Mouse (Mus musculus): Measurements from ENCODE around the gene Tmem219. TPM values are rescaled to one million over a fixed set of nuclear protein-coding genes. Genes with fewer than 3 reads are reported as not detected.
A peak's percentile ranks its signal among the peaks of the same experiment; 100 is the strongest.

Tmem219 gene
- polyA plus RNA-seq, 1 experiment = 90.8 TPM

DNA sequence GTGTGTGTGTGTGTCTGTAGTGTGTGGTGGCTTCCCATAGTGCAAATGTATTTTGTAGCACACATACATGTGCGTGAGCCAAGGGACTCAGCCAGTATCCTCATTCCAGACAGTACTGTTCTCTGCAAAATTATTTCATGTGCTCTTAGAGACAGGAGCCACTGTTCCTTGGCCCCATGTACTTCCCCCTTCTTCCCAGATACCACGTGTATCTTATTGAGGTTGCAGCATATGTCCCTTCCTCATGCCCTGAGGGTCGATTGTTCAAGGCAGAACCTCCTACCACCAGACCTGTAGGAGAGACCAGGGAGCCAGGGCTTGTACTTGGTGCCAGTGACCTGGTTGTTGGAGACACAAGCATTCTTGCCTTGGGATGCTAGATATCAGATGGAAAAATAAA lies 32.4 kb upstream of the Tmem219 start:
- no peaks in the 10 kb centered on the region for H3K4me1 ChIP-seq (ENCODE audit: control insufficient read depth, insufficient read depth, low read length)
- no peaks in the 10 kb centered on the region for H3K27me3 ChIP-seq (replicated peaks; ENCODE audit: control insufficient read depth, insufficient read depth, low read length)
- TF ChIP-seq CTCF (conservative IDR thresholded peaks at IDR 0.05; ENCODE audit: insufficient read depth, insufficient read length, low read depth, low read length) = no peak
- 61% methylated on average over 3 of the region's 3 CpGs for WGBS
- DNase-seq = no peak
- H3K27ac ChIP-seq (ENCODE audit: insufficient read depth, low read depth, low read length) = no peak overlapping the region
- H3K36me3 ChIP-seq (ENCODE audit: control insufficient read depth, insufficient read depth, low read length) = no peaks in the 10 kb centered on the region
- no peak overlapping the region for H3K4me3 ChIP-seq (ENCODE audit: insufficient read depth, low read depth, low read length)

- no peak overlapping the region for H3K27ac ChIP-seq (ENCODE audit: insufficient read depth, low read depth, low read length)
- WGBS = 3% methylated on average over 8 of the region's 8 CpGs
- no peaks in the 10 kb centered on the region for H3K27me3 ChIP-seq (replicated peaks; ENCODE audit: control insufficient read depth, insufficient read depth, low read length)
Measured at GRCm38 (mm10) chr7:126952646-126953045, 29.9 kb upstream of the Tmem219 start.

GRCm38 (mm10) chr7:126951741-126952140 lies 29.0 kb upstream of the Tmem219 start:
- Histone ChIP-seq H3K4me3 (ENCODE audit: insufficient read depth, low read depth, low read length) (no peak overlapping the region), H3K27me3 (replicated peaks; ENCODE audit: control insufficient read depth, insufficient read depth, low read length) (no peaks in the 10 kb centered on the region), H3K4me1 (ENCODE audit: control insufficient read depth, insufficient read depth, low read length) (peaks cover 3% of the 10 kb centered on the region; the same call in 1 of the 2 replicates), H3K27ac (ENCODE audit: insufficient read depth, low read depth, low read length) (no peak overlapping the region), H3K36me3 (ENCODE audit: control insufficient read depth, insufficient read depth, low read length) (no peaks in the 10 kb centered on the region)
- no peak for TF ChIP-seq POLR2A (IDR thresholded peaks at IDR 0.05; ENCODE audit: low read depth, low read length)
- TF ChIP-seq CTCF (conservative IDR thresholded peaks at IDR 0.05; ENCODE audit: insufficient read depth, insufficient read length, low read depth, low read length) = no peak
- no peak for DNase-seq
- 31% methylated on average over 4 of the region's 4 CpGs for WGBS

More at GRCm38 (mm10) chr7:126952646-126953045, 29.9 kb upstream of the Tmem219 start:
- no peak for TF ChIP-seq CTCF (conservative IDR thresholded peaks at IDR 0.05; ENCODE audit: insufficient read depth, insufficient read length, low read depth, low read length)
- no peak for TF ChIP-seq POLR2A (IDR thresholded peaks at IDR 0.05; ENCODE audit: low read depth, low read length)
- Histone ChIP-seq H3K4me1 (ENCODE audit: control insufficient read depth, insufficient read depth, low read length) (peaks cover 3% of the 10 kb centered on the region; the same call in 1 of the 2 replicates), H3K4me3 (ENCODE audit: insufficient read depth, low read depth, low read length) (no peak overlapping the region), H3K36me3 (ENCODE audit: control insufficient read depth, insufficient read depth, low read length) (no peaks in the 10 kb centered on the region)
- DNase-seq = no peak

DNA sequence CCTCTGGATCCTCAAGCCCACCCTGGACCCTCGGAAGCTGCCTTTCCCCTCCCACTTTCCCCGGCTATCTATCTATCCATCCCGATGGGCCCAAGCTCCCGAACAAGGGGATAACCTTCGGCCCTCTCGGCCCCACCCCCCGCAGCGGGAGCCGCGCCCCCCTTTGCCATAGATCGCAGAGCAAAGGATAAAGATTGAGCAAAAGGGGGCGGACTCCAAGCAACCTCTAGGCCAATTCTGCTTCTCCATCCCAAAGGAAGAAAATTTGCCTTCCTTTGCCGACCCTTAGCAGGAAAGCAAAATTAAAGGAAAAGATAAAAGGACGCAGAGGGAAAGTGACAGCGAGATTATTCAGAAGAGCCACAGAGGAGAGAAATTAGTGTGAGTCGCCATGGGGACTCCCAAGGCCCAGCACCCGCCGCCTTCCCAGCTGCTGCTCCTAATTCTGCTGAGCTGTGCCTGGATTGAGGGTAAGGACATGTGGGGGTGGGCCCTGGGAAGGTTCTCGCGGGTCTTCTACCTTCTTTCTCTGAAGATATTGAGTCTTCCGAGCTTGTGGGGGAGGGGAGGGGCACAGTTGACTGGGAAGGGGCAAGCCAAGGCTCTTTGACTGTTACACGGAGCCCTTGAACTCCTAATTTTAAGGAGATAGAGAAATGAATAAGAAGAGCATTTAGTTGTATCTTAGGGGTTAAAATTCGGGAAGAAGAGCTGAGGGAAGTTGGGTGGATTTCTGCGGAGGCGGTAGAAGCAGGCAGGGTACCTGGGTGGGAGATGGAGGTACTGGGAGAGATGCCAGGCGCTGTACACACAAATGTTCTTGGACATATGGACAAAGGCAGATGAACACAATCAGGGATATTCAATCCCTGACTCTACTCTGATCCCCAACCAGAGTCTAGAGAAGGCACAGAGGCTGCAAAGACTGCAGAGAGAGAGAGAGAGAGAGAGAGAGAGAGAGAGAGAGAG lies 28.2 kb upstream of the Tmem219 start:
- H3K4me1 ChIP-seq (ENCODE audit: control insufficient read depth, insufficient read depth, low read length) = peaks cover 3% of the 10 kb centered on the region; the same call in 1 of the 2 replicates
- no peak overlapping the region for H3K4me3 ChIP-seq (ENCODE audit: insufficient read depth, low read depth, low read length)
- no peak overlapping the region for H3K27ac ChIP-seq (ENCODE audit: insufficient read depth, low read depth, low read length)
- no peaks in the 10 kb centered on the region for H3K36me3 ChIP-seq (ENCODE audit: control insufficient read depth, insufficient read depth, low read length)
- DNase-seq = no peak
- H3K27me3 ChIP-seq (replicated peaks; ENCODE audit: control insufficient read depth, insufficient read depth, low read length) = no peaks in the 10 kb centered on the region
- WGBS = 9% methylated on average over 26 of the region's 26 CpGs
- no peak for TF ChIP-seq CTCF (conservative IDR thresholded peaks at IDR 0.05; ENCODE audit: insufficient read depth, insufficient read length, low read depth, low read length)
- no peak for TF ChIP-seq POLR2A (IDR thresholded peaks at IDR 0.05; ENCODE audit: low read depth, low read length)

DNA sequence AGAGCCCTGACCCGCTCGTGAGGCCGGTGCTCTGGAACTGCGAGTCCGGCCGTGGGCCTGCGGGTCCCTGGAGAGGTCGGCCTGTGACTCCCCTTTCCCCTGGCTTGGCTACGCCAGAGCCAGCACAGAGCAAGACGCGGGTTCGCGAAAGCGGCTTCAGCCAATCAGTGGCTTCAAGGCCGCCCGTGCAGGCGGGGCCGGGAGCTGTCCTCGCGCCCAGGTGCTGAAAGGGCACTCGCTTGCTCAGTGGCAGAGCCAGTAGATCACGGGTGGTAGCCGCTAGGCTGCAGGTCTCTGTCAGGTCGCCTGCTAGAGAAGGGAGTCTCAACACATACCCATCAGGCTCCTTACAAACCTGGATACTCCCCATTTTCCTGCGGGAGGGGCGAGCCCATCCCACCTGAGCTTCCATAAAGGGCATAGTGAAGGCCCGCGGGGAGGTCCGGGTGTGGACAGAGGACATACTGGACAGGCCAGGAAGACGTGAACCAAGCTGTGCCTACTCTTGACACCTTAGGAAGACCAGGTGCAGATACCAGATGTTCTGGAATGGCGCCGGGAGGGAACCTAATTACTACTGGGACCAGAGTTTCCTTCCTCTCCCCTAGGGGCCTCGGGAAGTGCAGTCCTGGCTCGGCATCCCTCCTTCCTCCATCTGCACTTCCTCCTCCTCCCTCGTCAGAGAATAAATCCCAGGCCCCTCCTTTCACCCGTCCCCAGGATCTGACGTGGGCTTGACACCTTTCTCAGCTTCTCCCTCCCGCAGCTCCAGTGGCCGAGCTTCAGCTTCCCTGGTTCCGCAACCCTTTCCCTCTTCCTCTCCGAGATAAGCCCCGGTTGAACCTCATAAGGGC lies 27.3 kb upstream of the Tmem219 start, which contains the start of gene Sez6l2:
Sez6l2 (plus strand) TSS at position 771 of the 854 bp plus-strand sequence.
- Histone ChIP-seq H3K27me3 (replicated peaks; ENCODE audit: control insufficient read depth, insufficient read depth, low read length) (no peaks in the 10 kb centered on the region), H3K4me3 (ENCODE audit: insufficient read depth, low read depth, low read length) (peak within 1 kb of the TSS; percentile 41), H3K36me3 (ENCODE audit: control insufficient read depth, insufficient read depth, low read length) (no peaks in the 10 kb centered on the region), H3K4me1 (ENCODE audit: control insufficient read depth, insufficient read depth, low read length) (peaks cover 3% of the 10 kb centered on the region; the same call in 1 of the 2 replicates), H3K27ac (ENCODE audit: insufficient read depth, low read depth, low read length) (no peak within 1 kb of the TSS)
- TF ChIP-seq POLR2A (IDR thresholded peaks at IDR 0.05; ENCODE audit: low read depth, low read length) = no peak
- no peak for TF ChIP-seq CTCF (conservative IDR thresholded peaks at IDR 0.05; ENCODE audit: insufficient read depth, insufficient read length, low read depth, low read length)
- under 1% methylated on average over 42 of the region's 42 CpGs for WGBS
- DNase-seq = peak; percentile 89

DNA sequence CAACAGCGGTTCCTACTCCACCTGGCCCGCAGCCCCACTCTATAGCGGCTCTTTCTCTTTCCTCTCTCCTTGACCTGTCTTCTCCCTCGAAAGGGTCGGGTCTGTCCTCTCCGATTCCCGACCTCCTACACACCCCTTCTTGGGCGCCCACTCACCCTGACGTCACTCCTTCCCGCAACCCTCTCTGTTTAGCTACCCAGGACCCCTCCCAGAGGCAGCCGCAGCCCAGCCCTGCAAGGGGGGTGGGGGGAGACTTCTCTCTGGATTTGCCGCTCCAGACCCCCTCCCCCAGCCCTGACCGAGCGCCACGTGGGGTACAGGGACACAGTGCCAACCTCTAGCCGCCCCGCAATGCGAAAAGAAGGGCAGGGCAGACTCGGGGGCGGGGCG lies 26.7 kb upstream of the Tmem219 start, which contains the start of gene Asphd1:
Asphd1 (minus strand) TSS at position 180 of the 390 bp plus-strand sequence.
- H3K27me3 ChIP-seq (replicated peaks; ENCODE audit: control insufficient read depth, insufficient read depth, low read length) = no peaks in the 10 kb centered on the region
- peaks cover 3% of the 10 kb centered on the region; the same call in 1 of the 2 replicates for H3K4me1 ChIP-seq (ENCODE audit: control insufficient read depth, insufficient read depth, low read length)
- DNase-seq = no peak
- 2% methylated on average over 21 of the region's 21 CpGs for WGBS
- no peak within 1 kb of the TSS for H3K27ac ChIP-seq (ENCODE audit: insufficient read depth, low read depth, low read length)
- H3K36me3 ChIP-seq (ENCODE audit: control insufficient read depth, insufficient read depth, low read length) = no peaks in the 10 kb centered on the region
- H3K4me3 ChIP-seq (ENCODE audit: insufficient read depth, low read depth, low read length) = peak within 1 kb of the TSS; percentile 41
- no peak for TF ChIP-seq POLR2A (IDR thresholded peaks at IDR 0.05; ENCODE audit: low read depth, low read length)
